Mouse (Mus musculus): ENCODE measurements around the gene Elmod3. TPM values are rescaled to one million over a fixed set of nuclear protein-coding genes. Genes with fewer than 3 reads are reported as not detected.

Gene Elmod3
- polyA plus RNA-seq (2015; fragmentation: Nextera tagmentation; extraction: Ambion mirVana), result 13.7 and 15.9 TPM in 2 replicates

- Histone ChIP-seq H3K36me3 (no peaks in the 10 kb centered on the region), H3K4me1 (peaks cover 6% of the 10 kb centered on the region), H3K9me3 (no peaks in the 10 kb centered on the region), H3K27ac (peak within 1 kb of the TSS; percentile 83), H3K4me3 (replicated peaks) (peak within 1 kb of the TSS; percentile 71), H3K27me3 (replicated peaks) (no peaks in the 10 kb centered on the region), H3K4me2 (peak within 1 kb of the TSS; percentile 65), H3K9ac (peak within 1 kb of the TSS; percentile 57)
- ATAC-seq (ENCODE audit: insufficient read depth, low FRiP score, low read depth), result peak; percentile 90
- under 1% methylated on average over 38 of the region's 38 CpGs for WGBS
Observed at GRCm38 (mm10) chr6:72597956-72598753, at the start of gene Elmod3, which contains the start of gene Retsat. Gene Elmod3, minus strand, starts transcription at chr6:72598413. Gene Retsat, plus strand, starts transcription at chr6:72598475.

GRCm38 (mm10) chr6:72647383-72647820 is 49.2 kb upstream of the Elmod3 start:
- Histone ChIP-seq H3K4me2 (no peak overlapping the region), H3K4me1 (peaks cover 28% of the 10 kb centered on the region), H3K36me3 (peaks cover 5% of the 10 kb centered on the region; the same call in 1 of the 2 replicates), H3K27ac (no peak overlapping the region), H3K27me3 (replicated peaks) (no peaks in the 10 kb centered on the region), H3K4me3 (replicated peaks) (no peak overlapping the region), H3K9me3 (no peaks in the 10 kb centered on the region), H3K9ac (no peak overlapping the region)
- ATAC-seq (ENCODE audit: insufficient read depth, low FRiP score, low read depth), result peak; percentile 23; the same call in 1 of the 2 replicates
- WGBS, result 44% methylated on average over 10 of the region's 10 CpGs

- no peak for ATAC-seq (ENCODE audit: insufficient read depth, low FRiP score, low read depth)
- Histone ChIP-seq H3K9ac (no peak overlapping the region), H3K9me3 (no peaks in the 10 kb centered on the region), H3K4me1 (peaks cover 22% of the 10 kb centered on the region; the same call in 1 of the 2 replicates), H3K36me3 (peaks cover 5% of the 10 kb centered on the region; the same call in 1 of the 2 replicates), H3K4me3 (replicated peaks) (no peak overlapping the region), H3K27ac (no peak overlapping the region), H3K4me2 (no peak overlapping the region), H3K27me3 (replicated peaks) (no peaks in the 10 kb centered on the region)
- 88% methylated on average over 7 of the region's 7 CpGs for WGBS
Observed at GRCm38 (mm10) chr6:72645364-72645763, 47.2 kb upstream of the Elmod3 start.

GRCm38 (mm10) chr6:72644576-72644975 is 46.4 kb upstream of the Elmod3 start:
- Histone ChIP-seq H3K9ac (no peak overlapping the region), H3K27ac (no peak overlapping the region), H3K4me1 (peaks cover 17% of the 10 kb centered on the region; the same call in 1 of the 2 replicates), H3K36me3 (peaks cover 5% of the 10 kb centered on the region; the same call in 1 of the 2 replicates), H3K27me3 (replicated peaks) (no peaks in the 10 kb centered on the region), H3K4me2 (no peak overlapping the region), H3K9me3 (no peaks in the 10 kb centered on the region), H3K4me3 (replicated peaks) (no peak overlapping the region)
- ATAC-seq (ENCODE audit: insufficient read depth, low FRiP score, low read depth), result no peak
- 69% methylated on average over 4 of the region's 4 CpGs for WGBS

GRCm38 (mm10) chr6:72641218-72641954 is 43.2 kb upstream of the Elmod3 start:
- ATAC-seq (ENCODE audit: insufficient read depth, low FRiP score, low read depth), result peak; percentile 87
- peak overlapping the region; percentile 48 for H3K27ac ChIP-seq

GRCm38 (mm10) chr6:72636940-72637339 is 38.7 kb upstream of the Elmod3 start:
- H3K4me2 ChIP-seq, result no peak overlapping the region
- H3K9ac ChIP-seq, result no peak overlapping the region
- 77% methylated on average over 3 of the region's 3 CpGs for WGBS
- no peak overlapping the region for H3K4me3 ChIP-seq (replicated peaks)
- no peak for ATAC-seq (ENCODE audit: insufficient read depth, low FRiP score, low read depth)
- peaks cover 7% of the 10 kb centered on the region for H3K36me3 ChIP-seq
- H3K4me1 ChIP-seq, result peaks cover 10% of the 10 kb centered on the region
- no peaks in the 10 kb centered on the region for H3K27me3 ChIP-seq (replicated peaks)
- H3K27ac ChIP-seq, result no peak overlapping the region
- H3K9me3 ChIP-seq, result no peaks in the 10 kb centered on the region

More at GRCm38 (mm10) chr6:72641218-72641954, 43.2 kb upstream of the Elmod3 start:
- 69% methylated on average over 18 of the region's 18 CpGs for WGBS
- peaks cover 7% of the 10 kb centered on the region for H3K4me1 ChIP-seq
- no peaks in the 10 kb centered on the region for H3K27me3 ChIP-seq (replicated peaks)
- no peak overlapping the region for H3K4me3 ChIP-seq (replicated peaks)
- H3K36me3 ChIP-seq, result no peaks in the 10 kb centered on the region
- H3K4me2 ChIP-seq, result no peak overlapping the region
- H3K9ac ChIP-seq, result no peak overlapping the region
- no peaks in the 10 kb centered on the region for H3K9me3 ChIP-seq

GRCm38 (mm10) chr6:72635760-72636431 is 37.7 kb upstream of the Elmod3 start:
- 34% methylated on average over 12 of the region's 12 CpGs for WGBS
- H3K9me3 ChIP-seq, result no peaks in the 10 kb centered on the region
- no peaks in the 10 kb centered on the region for H3K27me3 ChIP-seq (replicated peaks)
- peaks cover 9% of the 10 kb centered on the region for H3K36me3 ChIP-seq
- H3K9ac ChIP-seq, result no peak overlapping the region
- H3K4me3 ChIP-seq (replicated peaks), result no peak overlapping the region
- peak; percentile 41; the same call in 1 of the 2 replicates for ATAC-seq (ENCODE audit: insufficient read depth, low FRiP score, low read depth)
- peaks cover 6% of the 10 kb centered on the region for H3K4me1 ChIP-seq
- no peak overlapping the region for H3K4me2 ChIP-seq
- peak overlapping the region; percentile 33; the same call in 1 of the 2 replicates for H3K27ac ChIP-seq

GRCm38 (mm10) chr6:72634311-72634710 is 36.1 kb upstream of the Elmod3 start:
- no peak for ATAC-seq (ENCODE audit: insufficient read depth, low FRiP score, low read depth)
- Histone ChIP-seq H3K27ac (no peak overlapping the region), H3K27me3 (replicated peaks) (no peaks in the 10 kb centered on the region), H3K9ac (no peak overlapping the region), H3K4me3 (replicated peaks) (no peak overlapping the region), H3K36me3 (peaks cover 19% of the 10 kb centered on the region), H3K9me3 (no peaks in the 10 kb centered on the region), H3K4me2 (no peak overlapping the region), H3K4me1 (peaks cover 6% of the 10 kb centered on the region)
- 55% methylated on average over 10 of the region's 10 CpGs for WGBS

GRCm38 (mm10) chr6:72631700-72632099 is 33.5 kb upstream of the Elmod3 start:
- 75% methylated on average over 6 of the region's 6 CpGs for WGBS
- Histone ChIP-seq H3K9me3 (no peaks in the 10 kb centered on the region), H3K4me1 (peaks cover 8% of the 10 kb centered on the region), H3K27ac (no peak overlapping the region), H3K4me3 (replicated peaks) (no peak overlapping the region), H3K36me3 (peaks cover 26% of the 10 kb centered on the region), H3K27me3 (replicated peaks) (no peaks in the 10 kb centered on the region), H3K9ac (no peak overlapping the region), H3K4me2 (no peak overlapping the region)
- no peak for ATAC-seq (ENCODE audit: insufficient read depth, low FRiP score, low read depth)

- H3K4me1 ChIP-seq, result peaks cover 2% of the 10 kb centered on the region; the same call in 1 of the 2 replicates
- H3K36me3 ChIP-seq, result peaks cover 28% of the 10 kb centered on the region
- H3K27ac ChIP-seq, result no peak overlapping the region
- no peak for ATAC-seq (ENCODE audit: insufficient read depth, low FRiP score, low read depth)
- no peak overlapping the region for H3K4me3 ChIP-seq (replicated peaks)
- H3K9me3 ChIP-seq, result no peaks in the 10 kb centered on the region
- no peak overlapping the region for H3K4me2 ChIP-seq
- no peaks in the 10 kb centered on the region for H3K27me3 ChIP-seq (replicated peaks)
- 88% methylated on average over 14 of the region's 14 CpGs for WGBS
- H3K9ac ChIP-seq, result no peak overlapping the region
Observed at GRCm38 (mm10) chr6:72630961-72631360, 32.7 kb upstream of the Elmod3 start.

- no peaks in the 10 kb centered on the region for H3K27me3 ChIP-seq (replicated peaks)
- no peaks in the 10 kb centered on the region for H3K9me3 ChIP-seq
- H3K27ac ChIP-seq, result no peak overlapping the region
- no peak overlapping the region for H3K4me2 ChIP-seq
- H3K4me1 ChIP-seq, result 0 out of 2 replicates have a peak, but pooled peaks cover 2% of the 10 kb centered on the region
- H3K4me3 ChIP-seq (replicated peaks), result no peak overlapping the region
- peaks cover 28% of the 10 kb centered on the region for H3K36me3 ChIP-seq
- H3K9ac ChIP-seq, result no peak overlapping the region
- no peak for ATAC-seq (ENCODE audit: insufficient read depth, low FRiP score, low read depth)
- WGBS, result 61% methylated on average over 2 of the region's 2 CpGs
Observed at GRCm38 (mm10) chr6:72630370-72630769, 32.2 kb upstream of the Elmod3 start.

Measured in stomach, embryonic 15.5 days (tissue).